Mouse (Mus musculus): ENCODE data around the gene Fbrsl1. TPM values are rescaled to one million over a fixed set of nuclear protein-coding genes. Genes with fewer than 3 reads are reported as not detected.
A peak's percentile ranks its signal among the peaks of the same experiment; 100 is the strongest.
"Not testable (repeated sequence)": the region's sequence is repeated elsewhere in the genome, so short reads cannot be mapped to it uniquely, and the experiment has no call there.

The Fbrsl1 gene
- polyA plus RNA-seq, 2 experiments from 2014 or later = 5.1 to 5.8 TPM

DNA sequence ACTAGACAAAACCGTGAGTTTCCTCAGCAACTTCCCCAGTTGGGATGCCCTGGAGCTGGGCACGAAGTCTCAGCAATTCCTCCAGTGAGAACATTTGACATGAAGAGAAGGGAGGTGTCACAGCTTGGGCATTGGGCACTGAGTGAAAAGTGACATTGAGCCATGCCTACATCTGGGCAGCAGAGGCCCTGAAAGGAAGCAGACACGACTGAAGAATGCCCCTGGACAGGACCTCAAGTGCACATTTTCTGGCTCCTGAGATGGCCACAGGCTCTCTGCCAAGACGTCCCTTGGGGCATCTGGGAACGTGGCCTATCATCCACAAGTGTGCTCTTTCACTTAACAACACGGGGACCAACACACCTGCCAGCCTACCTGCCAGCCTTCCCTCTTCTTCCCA, 991 bp upstream of the Fbrsl1 start:
- no peak for ATAC-seq

DNA sequence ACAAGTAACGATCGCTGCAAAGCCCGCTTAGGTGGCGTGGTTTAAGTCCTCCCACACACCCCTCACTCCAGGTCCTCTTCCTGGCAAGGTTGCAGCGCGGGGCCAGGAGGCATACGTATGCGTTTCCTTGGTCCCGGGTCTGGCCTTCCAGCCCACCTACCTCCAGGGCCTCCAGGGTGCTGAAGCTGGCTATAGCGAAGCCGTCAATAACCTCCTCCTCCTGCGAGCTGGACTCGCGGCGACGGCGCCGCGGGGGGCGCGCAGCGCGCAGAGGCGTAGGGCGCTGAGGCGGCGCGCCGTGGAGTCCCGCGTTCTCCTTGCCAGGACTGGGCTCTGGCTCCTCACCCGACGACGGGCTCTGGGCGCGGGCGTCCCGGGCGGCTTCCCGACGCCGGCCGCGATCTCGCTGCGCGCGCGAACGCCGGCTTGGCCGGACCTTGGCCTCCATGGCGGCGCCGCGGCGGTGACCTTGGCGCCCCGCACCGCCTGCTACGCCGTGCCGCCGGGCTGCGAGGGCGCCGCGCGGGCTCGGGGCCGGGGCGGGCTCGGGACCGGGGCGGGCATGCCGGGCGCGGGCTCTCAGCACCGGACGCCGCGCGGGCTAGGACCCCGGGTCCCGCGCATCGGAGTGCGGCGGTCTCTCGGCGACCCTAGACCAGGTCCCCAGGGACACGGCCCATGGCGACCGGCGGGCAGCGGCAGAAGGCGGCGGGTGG, 425 bp downstream of the Fbrsl1 start:
- ATAC-seq = no peak

DNA sequence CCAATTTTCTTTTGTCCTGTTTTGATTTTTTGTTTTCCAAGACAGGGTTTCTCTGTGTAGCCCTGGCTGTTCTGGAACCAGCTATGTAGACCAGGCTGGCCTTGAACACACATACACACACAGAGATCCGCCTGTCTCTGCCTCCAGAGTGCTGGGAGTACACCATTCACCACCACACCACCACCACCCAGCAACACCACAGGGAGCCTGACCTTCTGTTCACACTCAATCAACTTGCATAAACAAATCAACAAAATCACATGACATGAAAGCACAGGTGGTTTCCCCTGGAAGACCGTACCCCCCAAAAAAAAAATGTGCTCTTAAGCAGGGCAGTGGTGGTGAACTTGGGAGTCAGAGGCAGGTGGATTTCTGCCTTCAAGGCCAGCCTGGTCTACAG, 3.8 kb downstream of the Fbrsl1 start:
- ATAC-seq = no peak

- ATAC-seq = no peak
Measured at GRCm38 (mm10) chr5:110442966-110443590, 5.2 kb downstream of the Fbrsl1 start.

- no peak for ATAC-seq
Measured at GRCm38 (mm10) chr5:110439565-110440310, 8.6 kb downstream of the Fbrsl1 start.

GRCm38 (mm10) chr5:110438591-110438990, 9.7 kb downstream of the Fbrsl1 start:
- ATAC-seq = no peak

DNA sequence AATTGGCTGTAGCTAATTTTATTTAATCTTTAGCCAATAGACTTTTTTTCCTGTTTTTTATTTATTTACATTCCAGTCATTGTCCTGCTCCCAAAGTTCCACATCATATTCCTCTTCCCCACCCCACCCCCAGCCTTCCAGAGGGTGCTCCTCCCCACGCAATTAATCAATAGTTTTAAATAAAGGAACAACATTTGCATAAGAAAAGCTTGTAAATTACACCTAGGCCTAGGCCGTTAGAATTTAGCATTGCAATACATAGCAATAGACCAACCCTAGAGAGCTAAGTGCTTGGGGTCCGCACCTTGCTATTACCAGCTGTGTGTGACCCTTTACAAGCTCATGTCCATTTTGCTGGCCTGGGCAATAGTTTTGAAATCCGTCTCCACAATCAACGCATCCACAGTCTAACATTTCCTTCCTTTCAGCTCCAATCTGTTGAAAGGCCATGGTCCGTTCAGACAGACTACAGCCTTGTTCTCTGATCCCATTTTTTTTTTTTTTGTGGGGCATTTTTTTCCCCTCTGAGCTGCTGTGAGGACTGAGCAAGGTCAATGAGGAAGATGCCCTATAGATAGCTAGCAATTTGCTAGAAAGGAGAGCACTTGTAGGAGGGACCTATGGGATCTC, 10.6 kb downstream of the Fbrsl1 start:
- no peak for ATAC-seq

GRCm38 (mm10) chr5:110436166-110436565, 12.1 kb downstream of the Fbrsl1 start:
- ATAC-seq = not testable (repeated sequence)

GRCm38 (mm10) chr5:110434816-110435215, 13.5 kb downstream of the Fbrsl1 start:
- peak; percentile 32 for ATAC-seq

DNA sequence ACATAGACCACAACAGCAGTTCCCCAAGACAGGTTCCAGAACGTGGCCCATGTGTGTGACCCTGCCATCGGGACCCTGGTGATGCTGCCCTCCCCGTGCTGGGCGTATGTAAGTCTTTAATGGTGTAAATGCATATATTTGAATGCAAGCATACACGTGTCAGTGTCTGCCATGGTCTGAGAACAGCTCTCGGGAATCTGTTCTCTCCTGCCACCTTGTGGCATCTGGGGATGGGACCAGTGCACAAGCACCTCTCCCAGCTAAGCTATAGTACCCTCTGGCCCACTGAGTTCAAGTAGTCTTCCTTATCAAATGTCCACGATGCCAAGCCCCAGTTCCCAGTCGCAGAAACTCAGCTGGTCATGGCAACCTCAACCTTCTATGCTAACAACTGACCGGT, 19.3 kb downstream of the Fbrsl1 start:
- ATAC-seq = peak; percentile 46

GRCm38 (mm10) chr5:110428290-110428689, 20.0 kb downstream of the Fbrsl1 start:
- ATAC-seq = no peak

DNA sequence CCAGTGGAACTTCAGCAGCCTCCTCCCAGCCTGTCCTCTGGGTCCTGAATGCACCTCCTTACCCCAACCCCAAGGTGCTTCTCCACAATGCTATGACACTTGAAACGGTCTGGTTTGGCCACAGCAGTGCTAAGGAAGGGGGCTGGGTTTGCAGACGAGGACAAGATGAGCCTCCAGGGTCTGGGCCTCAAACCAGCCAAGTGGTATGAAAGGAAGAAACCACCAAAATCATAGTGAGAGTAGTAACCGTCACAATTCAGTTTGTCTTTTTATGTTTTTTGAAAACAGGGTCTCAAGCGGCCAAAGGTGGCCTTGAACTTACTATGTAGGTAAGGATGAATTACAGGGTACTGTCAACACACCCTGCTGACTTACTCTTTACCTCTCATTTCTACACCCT, 23.1 kb downstream of the Fbrsl1 start:
- no peak for ATAC-seq

DNA sequence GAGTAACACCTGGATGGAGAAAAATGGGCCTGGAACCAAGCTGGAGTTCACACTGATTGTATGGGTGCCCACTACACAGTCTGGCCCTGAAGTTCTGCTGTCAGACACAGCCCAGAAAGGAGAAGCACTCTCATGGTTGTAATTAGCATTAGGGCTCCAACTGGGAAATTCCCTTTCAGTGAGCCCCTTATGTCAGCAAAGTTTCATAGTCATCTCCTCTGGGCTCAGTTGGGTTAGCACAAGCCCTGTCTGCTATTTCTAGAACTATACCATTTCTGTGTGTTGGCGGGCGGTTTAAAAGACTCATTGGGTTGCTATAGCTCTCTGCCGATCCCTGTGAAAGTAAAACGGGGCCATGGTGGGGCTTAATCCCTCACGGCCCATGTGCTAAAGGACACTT, 24.1 kb downstream of the Fbrsl1 start:
- no peak for ATAC-seq

DNA sequence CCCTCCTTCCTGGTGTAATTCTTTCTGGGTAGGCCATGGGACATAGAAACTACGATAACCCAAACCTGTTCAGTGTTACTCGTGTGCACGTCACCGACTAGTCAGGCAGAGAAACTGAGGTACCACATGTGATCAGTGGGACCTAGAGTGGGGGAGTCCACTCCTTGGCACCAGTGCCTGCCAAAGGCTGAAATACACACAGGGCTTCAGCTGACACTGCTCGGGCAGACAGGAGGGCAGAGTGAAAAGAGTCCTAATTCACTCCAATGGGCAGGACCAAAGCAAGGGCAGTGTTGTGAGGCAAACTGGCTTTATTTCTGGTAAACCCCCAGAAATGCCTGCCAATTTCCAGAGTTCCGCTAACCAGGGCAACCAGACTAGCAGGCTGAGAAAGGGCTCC, 26.9 kb downstream of the Fbrsl1 start:
- no peak for ATAC-seq

GRCm38 (mm10) chr5:110420950-110421349, 27.4 kb downstream of the Fbrsl1 start:
- no peak for ATAC-seq

- ATAC-seq = no peak
Measured at GRCm38 (mm10) chr5:110420201-110420600, 28.1 kb downstream of the Fbrsl1 start.

DNA sequence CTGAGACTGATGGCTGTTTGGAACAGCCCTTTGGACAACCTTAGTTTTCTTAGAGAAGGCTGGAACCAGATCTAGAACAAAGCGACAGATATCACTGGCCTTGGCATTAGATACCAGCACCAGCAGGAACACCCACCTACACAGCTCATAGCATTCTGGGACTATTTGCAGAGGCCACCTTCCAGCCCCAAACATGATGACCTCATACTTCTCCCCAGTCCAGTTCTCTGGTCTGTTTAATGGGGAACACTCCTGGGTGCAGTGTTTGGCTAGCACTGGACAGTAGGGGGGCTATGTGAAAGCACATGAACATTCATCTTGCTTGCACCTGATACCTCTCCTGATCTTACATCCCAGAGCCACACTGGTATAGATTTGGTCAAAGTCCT, 29.8 kb downstream of the Fbrsl1 start:
- no peak for ATAC-seq

- ATAC-seq = no peak
Measured at GRCm38 (mm10) chr5:110417756-110418522, 30.4 kb downstream of the Fbrsl1 start.

- no peak for ATAC-seq
Measured at GRCm38 (mm10) chr5:110416825-110417401, 31.4 kb downstream of the Fbrsl1 start.

DNA sequence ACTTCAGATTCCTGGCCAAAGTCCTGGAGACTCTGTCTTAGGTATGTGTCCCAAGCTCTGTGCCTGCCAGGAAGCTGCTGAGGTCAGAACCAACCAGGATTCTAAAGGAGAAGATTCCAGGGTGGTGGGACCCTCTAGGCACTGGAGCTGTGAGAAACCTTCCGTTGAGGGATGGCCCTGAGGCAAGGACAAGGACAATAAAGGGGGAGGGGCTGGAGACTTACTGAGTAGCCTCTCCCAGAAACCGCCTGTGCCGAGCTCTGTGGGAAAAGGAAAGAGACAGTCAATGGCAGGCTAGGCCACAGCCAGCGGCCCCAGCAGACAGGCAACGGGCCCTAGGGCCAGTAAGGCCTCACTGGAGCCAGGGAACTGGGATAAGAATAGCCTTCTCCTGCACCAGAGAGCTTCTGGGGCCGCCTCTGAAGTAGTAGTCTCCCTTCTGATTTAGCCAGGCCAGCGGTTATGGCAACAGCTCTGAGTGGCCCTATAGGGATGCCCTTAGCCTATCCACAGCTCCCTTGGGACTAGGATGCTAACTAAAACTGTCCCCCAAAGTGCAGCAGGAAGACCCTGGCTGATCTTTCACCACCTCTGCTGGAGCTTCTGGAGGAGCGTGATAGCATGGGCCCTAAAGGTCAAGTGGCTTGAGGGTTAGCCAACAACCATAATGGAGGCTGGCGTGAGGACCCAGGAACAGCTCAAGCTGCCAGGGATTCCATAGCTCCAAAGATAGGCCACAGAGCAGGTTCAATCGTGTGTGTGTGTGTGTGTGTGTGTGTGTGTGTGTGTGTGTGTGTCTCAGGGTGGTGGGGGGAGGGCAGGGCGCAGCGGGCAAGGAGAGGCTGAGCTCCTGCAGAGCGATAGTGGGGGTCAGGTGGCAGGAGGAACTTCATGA, 32.2 kb downstream of the Fbrsl1 start:
- no peak for ATAC-seq

DNA sequence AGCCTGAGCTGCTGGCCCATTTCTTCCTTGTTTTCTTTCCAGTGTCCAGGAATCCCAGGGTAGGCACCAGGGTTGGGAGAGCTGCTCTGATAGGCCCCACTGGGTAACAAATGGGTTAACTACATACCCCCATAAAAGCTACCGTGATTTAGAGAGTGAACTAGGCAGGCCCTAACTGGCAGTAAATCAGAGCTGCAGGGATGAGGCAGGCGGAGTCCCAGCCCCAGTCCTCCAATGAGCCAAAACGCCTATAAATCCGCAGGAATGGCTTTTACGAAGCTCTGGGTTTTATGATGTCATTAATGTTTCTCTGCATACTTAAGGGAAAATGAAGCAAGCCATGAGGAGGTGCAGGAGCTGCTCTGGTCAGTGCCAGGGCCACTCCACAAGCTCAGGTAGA, 33.3 kb downstream of the Fbrsl1 start:
- no peak for ATAC-seq
